Mouse (Mus musculus) heart, adult 2 months (tissue): ENCODE measurements around the gene Doc2b.

Experiments used
- CTCF ChIP-seq: fragments of 200-600 bp; IDR thresholded peaks from 2 replicates; pipeline ENCODE4 v1.8.1; 2022; ENCODE audit warnings: antibody characterized with exemption, mild to moderate bottlenecking, moderate library complexity
- EP300 ChIP-seq: fragments of 200-500 bp; IDR thresholded peaks from 2 replicates; pipeline ENCODE4 v1.6.1; 2011; ENCODE audit warnings: low read depth, low read length, control low read depth; ENCODE audit not compliant: insufficient read depth
- POLR2A ChIP-seq: fragments of 200-500 bp; IDR thresholded peaks from 2 replicates; pipeline ENCODE4 v1.6.1; 2011; ENCODE audit warnings: mild to moderate bottlenecking, low read depth, low read length, control low read depth; ENCODE audit not compliant: insufficient read depth

DNA sequence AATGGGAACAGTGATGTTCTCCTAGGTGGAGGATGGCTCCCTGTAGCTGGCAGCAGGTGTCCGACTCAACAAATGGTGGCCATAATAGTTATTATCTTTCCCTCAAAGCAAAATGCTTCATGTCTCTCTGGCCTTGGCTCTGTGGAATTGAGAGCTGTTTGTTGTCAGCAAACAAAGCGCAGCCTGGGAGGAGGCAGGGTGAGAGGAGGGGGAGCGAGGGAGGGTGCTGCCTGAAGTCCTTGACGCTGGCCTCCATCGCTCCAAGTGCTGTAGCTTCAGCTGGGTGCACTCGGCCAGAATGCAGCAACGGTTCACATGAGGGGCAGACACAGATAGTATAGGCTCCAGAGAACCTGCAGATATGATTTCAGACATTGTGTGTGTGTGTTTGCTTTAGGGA is 27.7 kb upstream of the Doc2b start:
- TF ChIP-seq EP300 (no peak), CTCF (no peak), POLR2A (no peak)
